Mouse (Mus musculus): ENCODE data around the gene Hrh2. TPM values are rescaled to one million over a fixed set of nuclear protein-coding genes. Genes with fewer than 3 reads are reported as not detected.

The Hrh2 gene
- polyA plus RNA-seq, 1 experiment = not detected

- H3K4me1 ChIP-seq (ENCODE audit: control insufficient read depth, insufficient read depth, low read length) = no peaks in the 10 kb centered on the region
- TF ChIP-seq POLR2A (IDR thresholded peaks at IDR 0.05; ENCODE audit: low read depth, low read length) = no peak
- no peak for TF ChIP-seq CTCF (IDR thresholded peaks at IDR 0.05; ENCODE audit: borderline replicate concordance, insufficient read depth, low read length)
- no peak overlapping the region for H3K4me3 ChIP-seq (ENCODE audit: insufficient read depth, low read length)
- H3K27ac ChIP-seq (ENCODE audit: insufficient read depth, low read length) = no peak overlapping the region
Observed at GRCm38 (mm10) chr13:54209476-54210253, 17.7 kb downstream of the Hrh2 start.

GRCm38 (mm10) chr13:54211528-54212488 lies 19.9 kb downstream of the Hrh2 start:
- Histone ChIP-seq H3K4me3 (ENCODE audit: insufficient read depth, low read length) (no peak overlapping the region), H3K4me1 (ENCODE audit: control insufficient read depth, insufficient read depth, low read length) (no peaks in the 10 kb centered on the region), H3K27ac (ENCODE audit: insufficient read depth, low read length) (no peak overlapping the region)
- TF ChIP-seq POLR2A (IDR thresholded peaks at IDR 0.05; ENCODE audit: low read depth, low read length) (no peak), CTCF (IDR thresholded peaks at IDR 0.05; ENCODE audit: borderline replicate concordance, insufficient read depth, low read length) (no peak)

GRCm38 (mm10) chr13:54212516-54212915 lies 20.6 kb downstream of the Hrh2 start:
- no peak overlapping the region for H3K27ac ChIP-seq (ENCODE audit: insufficient read depth, low read length)
- no peaks in the 10 kb centered on the region for H3K4me1 ChIP-seq (ENCODE audit: control insufficient read depth, insufficient read depth, low read length)
- H3K4me3 ChIP-seq (ENCODE audit: insufficient read depth, low read length) = no peak overlapping the region
- no peak for TF ChIP-seq POLR2A (IDR thresholded peaks at IDR 0.05; ENCODE audit: low read depth, low read length)
- TF ChIP-seq CTCF (IDR thresholded peaks at IDR 0.05; ENCODE audit: borderline replicate concordance, insufficient read depth, low read length) = no peak

DNA sequence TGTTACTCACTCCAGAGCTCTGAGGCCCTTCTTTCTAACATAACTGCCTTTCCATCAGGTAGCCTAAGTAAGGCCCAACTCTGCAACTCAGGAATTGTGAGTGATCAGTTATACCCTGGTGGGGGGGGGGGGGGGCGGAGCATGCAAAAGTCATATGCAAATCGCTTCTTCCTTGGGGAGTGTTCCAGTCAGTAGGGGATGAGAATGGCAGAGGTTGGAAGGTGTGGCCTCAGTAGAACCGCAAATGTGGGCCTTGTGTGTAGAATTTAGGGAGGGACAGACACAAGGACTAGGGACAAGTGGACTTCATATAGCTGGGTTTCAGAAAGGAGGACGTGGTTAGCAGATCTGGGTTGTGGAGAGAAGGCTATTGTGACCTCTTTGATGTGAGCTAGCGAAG lies 23.3 kb downstream of the Hrh2 start:
- H3K27ac ChIP-seq (ENCODE audit: insufficient read depth, low read length) = no peak overlapping the region
- TF ChIP-seq CTCF (IDR thresholded peaks at IDR 0.05; ENCODE audit: borderline replicate concordance, insufficient read depth, low read length) = no peak
- TF ChIP-seq POLR2A (IDR thresholded peaks at IDR 0.05; ENCODE audit: low read depth, low read length) = no peak
- no peak overlapping the region for H3K4me3 ChIP-seq (ENCODE audit: insufficient read depth, low read length)
- H3K4me1 ChIP-seq (ENCODE audit: control insufficient read depth, insufficient read depth, low read length) = no peaks in the 10 kb centered on the region

- TF ChIP-seq POLR2A (IDR thresholded peaks at IDR 0.05; ENCODE audit: low read depth, low read length) (no peak), CTCF (IDR thresholded peaks at IDR 0.05; ENCODE audit: borderline replicate concordance, insufficient read depth, low read length) (no peak)
- H3K4me3 ChIP-seq (ENCODE audit: insufficient read depth, low read length) = no peak overlapping the region
- H3K27ac ChIP-seq (ENCODE audit: insufficient read depth, low read length) = no peak overlapping the region
- H3K4me1 ChIP-seq (ENCODE audit: control insufficient read depth, insufficient read depth, low read length) = no peaks in the 10 kb centered on the region
Observed at GRCm38 (mm10) chr13:54215777-54216316, 23.9 kb downstream of the Hrh2 start.

- no peak overlapping the region for H3K4me3 ChIP-seq (ENCODE audit: insufficient read depth, low read length)
- TF ChIP-seq POLR2A (IDR thresholded peaks at IDR 0.05; ENCODE audit: low read depth, low read length) (no peak), CTCF (IDR thresholded peaks at IDR 0.05; ENCODE audit: borderline replicate concordance, insufficient read depth, low read length) (no peak)
- H3K27ac ChIP-seq (ENCODE audit: insufficient read depth, low read length) = no peak overlapping the region
- H3K4me1 ChIP-seq (ENCODE audit: control insufficient read depth, insufficient read depth, low read length) = no peaks in the 10 kb centered on the region
Observed at GRCm38 (mm10) chr13:54218341-54218740, 26.4 kb downstream of the Hrh2 start.

DNA sequence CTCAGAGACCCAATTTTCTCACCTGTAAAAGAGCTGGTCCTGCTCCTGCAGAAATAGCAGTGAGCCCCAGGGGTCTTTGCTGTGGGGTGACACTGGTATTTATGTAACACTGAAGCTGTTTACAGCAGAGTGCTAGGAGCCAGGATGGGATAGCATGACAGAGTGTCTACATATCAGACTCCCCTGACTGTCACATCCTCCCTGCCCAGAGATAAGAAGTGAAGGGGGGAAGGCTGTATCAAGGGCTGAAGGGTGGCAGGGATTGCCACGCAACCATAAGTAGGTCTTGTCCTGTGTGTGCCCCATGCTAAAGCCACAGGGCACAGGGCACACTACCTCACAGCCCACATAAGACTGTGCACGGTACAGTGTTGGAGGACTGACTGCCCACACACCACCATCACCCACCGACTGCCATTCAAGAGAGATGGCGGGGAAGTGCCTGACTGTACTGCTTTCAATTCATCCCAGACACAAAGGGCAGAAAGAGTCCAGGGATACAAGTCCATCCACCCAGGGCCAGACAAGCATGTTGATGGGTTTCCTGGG lies 29.8 kb downstream of the Hrh2 start:
- Histone ChIP-seq H3K4me1 (ENCODE audit: control insufficient read depth, insufficient read depth, low read length) (no peaks in the 10 kb centered on the region), H3K27ac (ENCODE audit: insufficient read depth, low read length) (no peak overlapping the region), H3K4me3 (ENCODE audit: insufficient read depth, low read length) (no peak overlapping the region)
- TF ChIP-seq CTCF (IDR thresholded peaks at IDR 0.05; ENCODE audit: borderline replicate concordance, insufficient read depth, low read length) = no peak
- no peak for TF ChIP-seq POLR2A (IDR thresholded peaks at IDR 0.05; ENCODE audit: low read depth, low read length)

GRCm38 (mm10) chr13:54222921-54223769 lies 31.2 kb downstream of the Hrh2 start:
- H3K27ac ChIP-seq (ENCODE audit: insufficient read depth, low read length) = no peak overlapping the region
- no peak overlapping the region for H3K4me3 ChIP-seq (ENCODE audit: insufficient read depth, low read length)
- H3K4me1 ChIP-seq (ENCODE audit: control insufficient read depth, insufficient read depth, low read length) = no peaks in the 10 kb centered on the region
- TF ChIP-seq POLR2A (IDR thresholded peaks at IDR 0.05; ENCODE audit: low read depth, low read length) (no peak), CTCF (IDR thresholded peaks at IDR 0.05; ENCODE audit: borderline replicate concordance, insufficient read depth, low read length) (no peak)
